Mouse (Mus musculus) liver, adult 10 weeks (tissue): ENCODE results near the gene Gpbar1. TPM values are rescaled to one million over a fixed set of nuclear protein-coding genes. Genes with fewer than 3 reads are reported as not detected.

Experiments used
- polyA plus RNA-seq: library from polyadenylated mRNA; stranded (reverse); fragments of 350-450 nt; fragmentation: Illumina TruSeq; extraction: RNeasy Lipid Tissue Mini Kit (QIAGEN cat#74804); gene quantifications from one replicate; pipeline ENCODE4 v1.2.3, GENCODE M21; 2014; ENCODE audit warnings: low read depth, low replicate concordance

Gpbar1 gene
- not detected for polyA plus RNA-seq

GRCm38 (mm10) chr1:74278538-74278937 is at the start of gene Gpbar1:
Gene Gpbar1, plus strand, starts transcription at chr1:74278550.

GRCm38 (mm10) chr1:74235938-74236589 is 42.3 kb upstream of the Gpbar1 start, which contains the start of gene Arpc2:
Gene Arpc2, plus strand, starts transcription at chr1:74236084.

GRCm38 (mm10) chr1:74284543-74285160 is 6.3 kb downstream of the Gpbar1 start, which contains the start of the genes Aamp and Pnkd:
Gene Aamp, minus strand, starts transcription at chr1:74284738.
Gene Pnkd, plus strand, starts transcription at chr1:74284930.

GRCm38 (mm10) chr1:74305522-74305921 is 27.2 kb downstream of the Gpbar1 start, which contains the start of gene Tmbim1:
Gene Tmbim1, minus strand, starts transcription at chr1:74305622.

Other genes starting within 250 kb of the Gpbar1 start
- gene Tns1, start 154.1 kb upstream of the Gpbar1 start, polyA plus RNA-seq = 7.4 TPM
- not detected for gene Rufy4, start 153.0 kb upstream of the Gpbar1 start, polyA plus RNA-seq
- gene Cxcr2, start 124.6 kb upstream of the Gpbar1 start, polyA plus RNA-seq = not detected
- gene Cxcr1, start 83.9 kb upstream of the Gpbar1 start, polyA plus RNA-seq = not detected
- gene Arpc2, start 42.5 kb upstream of the Gpbar1 start, polyA plus RNA-seq = 208 TPM
- gene Aamp, start 6.2 kb downstream of the Gpbar1 start, polyA plus RNA-seq = 7.8 TPM
- gene Pnkd, start 6.4 kb downstream of the Gpbar1 start, polyA plus RNA-seq = 11.1 TPM
- gene Tmbim1, start 27.1 kb downstream of the Gpbar1 start, polyA plus RNA-seq = 21.5 TPM
- gene Catip, start 83.6 kb downstream of the Gpbar1 start, polyA plus RNA-seq = not detected
- gene Slc11a1, start 96.6 kb downstream of the Gpbar1 start, polyA plus RNA-seq = 1.7 TPM
- gene Ctdsp1, start 113.0 kb downstream of the Gpbar1 start, polyA plus RNA-seq = 26.7 TPM
- 0.19 TPM for gene Vil1, start 130.8 kb downstream of the Gpbar1 start, polyA plus RNA-seq
- 13.2 TPM for gene Cnot9, start 227.5 kb downstream of the Gpbar1 start, polyA plus RNA-seq